Mouse (Mus musculus): Measurements from ENCODE around the gene Fam19a5.

DNA sequence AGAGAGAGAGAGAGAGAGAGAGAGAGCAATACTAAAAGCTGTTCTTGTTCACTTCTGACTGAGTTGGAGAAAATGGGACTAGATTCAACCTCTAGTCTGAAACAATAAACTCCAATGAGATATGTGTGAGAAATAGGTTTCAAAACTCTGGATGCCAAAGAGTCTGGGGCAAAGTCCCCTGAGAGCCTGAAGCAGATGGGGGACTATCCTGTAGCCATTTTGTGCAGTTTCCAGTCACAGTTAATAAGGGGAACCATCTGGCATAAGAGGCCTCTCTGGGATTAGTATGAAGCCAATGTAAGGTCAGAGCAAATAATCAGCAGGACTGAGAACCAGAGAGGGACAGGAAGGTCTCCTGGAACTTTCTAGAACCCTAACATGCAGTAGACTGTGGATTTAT is 25.9 kb upstream of the Fam19a5 start:
- TF ChIP-seq CTCF (IDR thresholded peaks at IDR 0.05; ENCODE audit: control insufficient read depth, insufficient read depth, insufficient replicate concordance, low read depth, low read length) (no peak), POLR2A (IDR thresholded peaks at IDR 0.05; ENCODE audit: control insufficient read depth, low read depth, low read length) (no peak)
